ENCODE assay signal across 16 mouse cellular contexts in the genomic region with DNA sequence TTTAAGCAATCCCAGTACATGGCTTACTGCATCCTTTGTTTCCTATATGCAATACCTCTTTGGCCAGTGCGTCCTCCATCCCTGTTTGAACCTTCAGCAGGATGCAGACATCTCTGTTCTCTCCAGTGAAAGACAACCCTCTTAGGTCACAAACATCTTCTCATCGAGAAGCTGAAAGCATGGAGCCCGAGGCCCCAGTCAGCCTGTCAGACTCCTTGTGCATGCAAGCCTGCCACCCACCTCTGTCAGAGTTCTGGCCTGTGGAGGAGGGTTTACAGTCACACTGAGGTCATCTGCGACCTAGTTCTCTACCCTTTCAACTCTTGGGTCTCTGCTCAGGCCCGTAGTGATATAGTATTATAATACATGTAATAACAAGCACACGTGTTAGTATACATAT.
DNase-seq lines count a peak whose midpoint lies in the region; TF ChIP-seq lines count a peak whose summit lies in the region.
"Had no signal": no experiment of that assay in that cellular context is flagged by ENCODE, and none has a peak within 500 bp of the region (broad histone marks: within the 10 kb centered on the region; RNA-seq: fewer than 3 reads in every experiment).

No protein-coding gene starts in this region.

- TF ChIP-seq EP300 in heart, adult 2 months (IDR thresholded peaks at IDR 0.05; ENCODE audit: insufficient read depth, low read depth, low read length), result no peak

- intact Hi-C loops in heart, postnatal 14 days (cut with DNase I), result no loop called here
- intact Hi-C loops in heart, adult 2 months (cut with DNase I), result no loop called here

- no peak for TF ChIP-seq CTCF in heart, adult 2 months (IDR thresholded peaks at IDR 0.05)

- H3K4me3 ChIP-seq in heart, embryonic 10.5 days, result no peak overlapping the region
- no peak overlapping the region for H3K4me3 ChIP-seq in heart, adult 2 months

- peak; percentile 72 for DNase-seq in heart, adult 11 months
- DNase-seq in heart, postnatal 14 days, result no peak
- peak; percentile 53 for DNase-seq in heart, embryonic 10.5 days (ENCODE audit: low spot score)
- no peak for DNase-seq in heart, adult 2 months
- DNase-seq: adrenal gland, adult 2 months; adrenal gland, adult 8-10 months; adrenal gland, postnatal 10 days; adrenal gland, postnatal 14 days; adrenal gland, postnatal 25 days; adrenal gland, postnatal 36 days; B cell, adult 2 months; cerebellum, adult 11 months; cerebellum, adult 11-12 months; cerebellum, adult 18-20 months had no signal

- H3K4me1 ChIP-seq in heart, embryonic 10.5 days, result peaks cover 5% of the 10 kb centered on the region; the same call in 1 of the 2 replicates
- no peaks in the 10 kb centered on the region for H3K4me1 ChIP-seq in heart, adult 2 months (ENCODE audit: control insufficient read depth, insufficient read depth, low read length)

- H3K9ac ChIP-seq in heart, adult 2 months (ENCODE audit: low read depth, low read length), result no peak overlapping the region

- 85% methylated on average over 6 of the region's 6 CpGs for WGBS in heart, embryonic 10.5 days
- WGBS in heart, adult 2 months, result 80% methylated on average over 6 of the region's 6 CpGs

- H3K36me3 ChIP-seq in heart, embryonic 10.5 days, result no peaks in the 10 kb centered on the region
- H3K36me3 ChIP-seq in heart, adult 2 months (ENCODE audit: control insufficient read depth, insufficient read depth, low read length), result no peaks in the 10 kb centered on the region
- H3K36me3 ChIP-seq: G1E had no signal

- no peak for TF ChIP-seq POLR2A in heart, adult 2 months (IDR thresholded peaks at IDR 0.05; ENCODE audit: insufficient read depth, low read depth, low read length)

- H3K27ac ChIP-seq in heart, embryonic 10.5 days, result no peak overlapping the region
- H3K27ac ChIP-seq in heart, adult 2 months, result no peak overlapping the region

- no peaks in the 10 kb centered on the region for H3K79me2 ChIP-seq in heart, adult 2 months (replicated peaks; ENCODE audit: control insufficient read depth, insufficient read depth, low read length)

- no peaks in the 10 kb centered on the region for H3K27me3 ChIP-seq in heart, embryonic 10.5 days (ENCODE audit: insufficient read depth, poor library complexity, severe bottlenecking)
- no peaks in the 10 kb centered on the region for H3K27me3 ChIP-seq in heart, adult 2 months (ENCODE audit: control insufficient read depth, insufficient read depth, low read length)
- H3K27me3 ChIP-seq: CH12.LX had no signal

- no peaks in the 10 kb centered on the region for H3K9me3 ChIP-seq in heart, embryonic 10.5 days
- H3K9me3 ChIP-seq: G1E had no signal

Comparison
In these comparisons a context has a peak if more than half of its experiments do, and no peak if none do; other contexts are left out.
1. DNase-seq: peak in heart, adult 11 months (single experiment) and heart, embryonic 10.5 days (single experiment); none in heart, postnatal 14 days (0 of 2) and heart, adult 2 months (0 of 2).